Mouse (Mus musculus): ENCODE results near the gene Npl. TPM values are rescaled to one million over a fixed set of nuclear protein-coding genes. Genes with fewer than 3 reads are reported as not detected.

Npl gene
- polyA plus RNA-seq, 1 experiment from 2014 or later, result 14.5 TPM

DNA sequence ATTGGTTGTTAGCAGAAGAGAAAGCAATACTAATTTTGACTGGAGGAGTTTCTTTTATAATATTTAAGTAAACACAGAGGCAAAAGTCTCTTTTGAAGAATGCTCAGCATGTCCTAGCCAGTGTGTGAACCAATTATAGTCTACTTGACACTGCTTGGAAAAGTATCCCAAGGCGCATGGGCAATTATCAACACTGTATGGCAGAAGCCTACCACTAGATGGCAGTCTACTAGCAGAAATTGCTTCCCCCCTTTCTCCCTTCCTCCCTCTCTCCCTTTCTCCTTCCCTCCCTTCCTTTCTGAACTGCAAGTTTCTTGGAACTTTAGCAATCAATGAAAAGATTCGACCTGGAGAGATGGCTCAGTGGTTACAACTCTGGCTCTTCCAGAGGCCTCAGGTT lies 7.1 kb upstream of the Npl start:
- Histone ChIP-seq H3K27ac (ENCODE audit: low read depth, low read length) (no peak overlapping the region), H3K9ac (ENCODE audit: low read length) (no peak overlapping the region), H3K27me3 (ENCODE audit: control insufficient read depth, insufficient read depth, low read length) (no peaks in the 10 kb centered on the region), H3K9me3 (ENCODE audit: control insufficient read depth, low read length) (no peaks in the 10 kb centered on the region), H3K4me1 (ENCODE audit: control insufficient read depth, insufficient read depth, low read length) (no peaks in the 10 kb centered on the region), H3K4me2 (ENCODE audit: low read depth) (no peak overlapping the region), H3K4me3 (ENCODE audit: low read depth, low read length) (no peak overlapping the region), H3K36me3 (ENCODE audit: control insufficient read depth, insufficient read depth, low read length) (no peaks in the 10 kb centered on the region)
- ATAC-seq (ENCODE audit: insufficient read depth, low FRiP score, low TSS enrichment), result peak; percentile 68; the same call in 1 of the 2 replicates
- WGBS, result 12% methylated on average over 2 of the region's 2 CpGs
- DNase-seq (ENCODE audit: low spot score), result no peak

DNA sequence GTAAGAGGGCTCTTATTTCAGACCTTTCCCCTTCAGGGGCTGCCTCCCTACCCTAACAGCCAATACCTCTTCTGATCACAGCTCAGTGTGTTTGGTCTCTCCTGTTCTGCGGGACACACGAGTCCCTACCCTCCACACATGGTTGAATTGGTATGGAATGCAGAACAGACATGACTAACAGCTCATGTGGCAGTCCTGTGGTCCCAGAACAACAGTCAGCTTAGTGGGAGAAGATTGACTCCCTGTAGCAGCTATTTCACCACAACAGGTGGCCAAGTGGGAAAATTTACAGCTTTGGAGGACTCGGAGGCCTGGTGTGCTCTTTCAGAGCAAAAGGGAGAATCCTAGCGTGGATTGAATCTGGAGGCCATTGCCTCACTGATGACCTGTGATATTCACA lies 6.4 kb upstream of the Npl start:
- Histone ChIP-seq H3K36me3 (ENCODE audit: control insufficient read depth, insufficient read depth, low read length) (no peaks in the 10 kb centered on the region), H3K4me2 (ENCODE audit: low read depth) (no peak overlapping the region), H3K4me3 (ENCODE audit: low read depth, low read length) (no peak overlapping the region), H3K27ac (ENCODE audit: low read depth, low read length) (no peak overlapping the region), H3K9me3 (ENCODE audit: control insufficient read depth, low read length) (no peaks in the 10 kb centered on the region), H3K9ac (ENCODE audit: low read length) (no peak overlapping the region), H3K27me3 (ENCODE audit: control insufficient read depth, insufficient read depth, low read length) (no peaks in the 10 kb centered on the region), H3K4me1 (ENCODE audit: control insufficient read depth, insufficient read depth, low read length) (no peaks in the 10 kb centered on the region)
- no peak for ATAC-seq (ENCODE audit: insufficient read depth, low FRiP score, low TSS enrichment)
- DNase-seq (ENCODE audit: low spot score), result no peak
- 64% methylated on average over 4 of the region's 4 CpGs for WGBS

DNA sequence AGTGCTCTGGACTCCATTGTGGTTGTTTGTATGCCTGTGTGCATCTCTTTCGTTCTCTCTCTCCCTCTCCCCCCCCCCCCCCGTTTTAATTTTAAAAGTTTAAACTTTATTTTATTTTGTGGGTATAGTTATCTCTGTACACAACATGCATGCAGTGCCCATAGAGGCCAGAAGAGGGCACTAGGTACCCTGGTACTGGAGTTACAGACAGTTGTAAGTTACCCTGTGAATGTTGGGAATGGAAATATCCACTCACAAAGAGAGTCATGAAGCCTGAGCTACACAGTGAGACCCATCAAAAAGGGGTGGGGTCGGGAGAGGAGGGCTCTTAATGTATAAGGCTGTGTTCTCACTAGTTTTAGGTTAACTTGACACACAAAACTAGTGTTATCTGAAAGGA lies 969 bp upstream of the Npl start:
- no peaks in the 10 kb centered on the region for H3K36me3 ChIP-seq (ENCODE audit: control insufficient read depth, insufficient read depth, low read length)
- no peak overlapping the region for H3K4me2 ChIP-seq (ENCODE audit: low read depth)
- no peaks in the 10 kb centered on the region for H3K9me3 ChIP-seq (ENCODE audit: control insufficient read depth, low read length)
- WGBS, result 27% methylated on average over 3 of the region's 3 CpGs
- ATAC-seq (ENCODE audit: insufficient read depth, low FRiP score, low TSS enrichment) (no peak), DNase-seq (ENCODE audit: low spot score) (peak; percentile 50)
- H3K27ac ChIP-seq (ENCODE audit: low read depth, low read length), result no peak overlapping the region
- H3K9ac ChIP-seq (ENCODE audit: low read length), result no peak overlapping the region
- H3K27me3 ChIP-seq (ENCODE audit: control insufficient read depth, insufficient read depth, low read length), result no peaks in the 10 kb centered on the region
- no peaks in the 10 kb centered on the region for H3K4me1 ChIP-seq (ENCODE audit: control insufficient read depth, insufficient read depth, low read length)
- H3K4me3 ChIP-seq (ENCODE audit: low read depth, low read length), result no peak overlapping the region

DNA sequence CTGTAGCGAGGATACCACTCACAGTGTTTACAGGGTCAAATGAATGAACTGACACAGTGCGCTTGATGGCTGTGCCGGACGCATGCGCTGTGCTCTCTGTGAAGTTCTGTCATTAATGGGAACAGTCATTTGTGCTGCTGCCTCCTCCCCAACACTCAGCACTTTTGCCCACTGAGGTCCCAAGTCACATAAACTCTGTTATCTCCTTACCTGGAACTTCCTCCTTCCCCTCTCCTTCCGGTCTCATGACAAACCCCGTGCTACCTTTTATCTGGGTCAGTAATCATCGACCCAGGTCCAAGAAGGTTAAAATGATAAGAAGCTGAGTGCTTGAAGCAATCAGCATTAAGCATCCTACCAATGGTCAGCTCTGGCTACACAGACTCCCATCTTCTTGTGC lies 2.3 kb downstream of the Npl start:
- DNase-seq (ENCODE audit: low spot score) (no peak), ATAC-seq (ENCODE audit: insufficient read depth, low FRiP score, low TSS enrichment) (no peak)
- no peaks in the 10 kb centered on the region for H3K36me3 ChIP-seq (ENCODE audit: control insufficient read depth, insufficient read depth, low read length)
- no peaks in the 10 kb centered on the region for H3K9me3 ChIP-seq (ENCODE audit: control insufficient read depth, low read length)
- H3K4me3 ChIP-seq (ENCODE audit: low read depth, low read length), result no peak overlapping the region
- H3K27ac ChIP-seq (ENCODE audit: low read depth, low read length), result no peak overlapping the region
- no peak overlapping the region for H3K9ac ChIP-seq (ENCODE audit: low read length)
- 88% methylated on average over 8 of the region's 8 CpGs for WGBS
- no peaks in the 10 kb centered on the region for H3K4me1 ChIP-seq (ENCODE audit: control insufficient read depth, insufficient read depth, low read length)
- H3K27me3 ChIP-seq (ENCODE audit: control insufficient read depth, insufficient read depth, low read length), result no peaks in the 10 kb centered on the region
- H3K4me2 ChIP-seq (ENCODE audit: low read depth), result no peak overlapping the region

DNA sequence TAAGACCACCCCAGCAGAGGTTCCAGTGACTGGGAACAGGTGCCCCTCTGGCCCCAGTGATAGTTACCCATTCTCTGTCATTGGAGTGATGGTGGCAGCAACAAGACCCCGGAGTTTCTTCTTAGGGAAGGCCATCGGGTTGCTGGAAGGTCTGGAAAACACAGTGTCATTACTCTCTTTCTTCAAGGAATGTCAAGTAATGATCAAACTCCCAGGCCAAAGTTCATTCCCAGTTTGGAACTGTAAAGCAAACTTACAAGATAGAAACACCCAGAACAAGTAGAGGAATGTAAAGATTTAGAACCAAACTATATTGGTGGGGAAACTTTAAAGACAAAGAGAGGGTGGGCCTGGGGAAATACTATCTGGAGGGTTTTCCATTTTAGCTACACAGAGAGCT lies 4.6 kb downstream of the Npl start:
- no peak overlapping the region for H3K4me3 ChIP-seq (ENCODE audit: low read depth, low read length)
- H3K9ac ChIP-seq (ENCODE audit: low read length), result no peak overlapping the region
- no peaks in the 10 kb centered on the region for H3K9me3 ChIP-seq (ENCODE audit: control insufficient read depth, low read length)
- H3K36me3 ChIP-seq (ENCODE audit: control insufficient read depth, insufficient read depth, low read length), result no peaks in the 10 kb centered on the region
- no peak overlapping the region for H3K4me2 ChIP-seq (ENCODE audit: low read depth)
- 94% methylated on average over 2 of the region's 2 CpGs for WGBS
- ATAC-seq (ENCODE audit: insufficient read depth, low FRiP score, low TSS enrichment), result no peak
- H3K27ac ChIP-seq (ENCODE audit: low read depth, low read length), result no peak overlapping the region
- H3K4me1 ChIP-seq (ENCODE audit: control insufficient read depth, insufficient read depth, low read length), result no peaks in the 10 kb centered on the region
- H3K27me3 ChIP-seq (ENCODE audit: control insufficient read depth, insufficient read depth, low read length), result no peaks in the 10 kb centered on the region
- DNase-seq (ENCODE audit: low spot score), result no peak

DNA sequence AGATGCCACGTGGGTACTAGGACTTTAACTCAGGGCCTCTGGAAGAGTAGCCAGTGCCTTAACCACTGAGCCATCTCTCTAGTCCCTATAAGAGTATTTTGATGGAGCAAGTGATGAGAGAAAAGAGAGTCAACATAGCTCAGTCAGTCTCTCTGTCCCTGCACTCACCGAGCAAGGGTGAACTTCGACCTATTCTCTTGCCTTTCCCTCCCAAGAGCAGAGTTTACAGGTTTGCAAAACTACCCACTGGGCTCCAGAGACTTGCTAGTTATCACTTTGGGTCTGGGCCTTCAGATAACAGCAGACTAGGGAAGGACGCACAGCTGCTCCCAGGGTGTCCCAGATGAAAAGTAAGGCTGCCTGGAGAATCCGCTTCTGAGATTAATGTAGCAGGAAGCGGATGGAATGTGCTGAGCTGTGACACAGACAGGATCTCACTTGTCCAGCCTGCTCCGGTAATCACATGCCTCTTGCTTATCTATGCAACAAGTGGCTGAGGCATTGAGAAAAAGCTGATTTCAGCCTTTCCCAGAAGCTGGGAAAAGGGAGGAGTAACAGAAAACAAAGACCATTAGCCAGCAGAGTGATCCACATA lies 7.0 kb downstream of the Npl start:
- no peak overlapping the region for H3K4me3 ChIP-seq (ENCODE audit: low read depth, low read length)
- no peaks in the 10 kb centered on the region; the same call in 1 of the 2 replicates for H3K4me1 ChIP-seq (ENCODE audit: control insufficient read depth, insufficient read depth, low read length)
- WGBS, result 58% methylated on average over 7 of the region's 7 CpGs
- ATAC-seq (ENCODE audit: insufficient read depth, low FRiP score, low TSS enrichment) (no peak), DNase-seq (ENCODE audit: low spot score) (no peak)
- H3K9me3 ChIP-seq (ENCODE audit: control insufficient read depth, low read length), result no peaks in the 10 kb centered on the region
- no peak overlapping the region for H3K4me2 ChIP-seq (ENCODE audit: low read depth)
- H3K9ac ChIP-seq (ENCODE audit: low read length), result no peak overlapping the region
- no peak overlapping the region for H3K27ac ChIP-seq (ENCODE audit: low read depth, low read length)
- no peaks in the 10 kb centered on the region for H3K27me3 ChIP-seq (ENCODE audit: control insufficient read depth, insufficient read depth, low read length)
- H3K36me3 ChIP-seq (ENCODE audit: control insufficient read depth, insufficient read depth, low read length), result no peaks in the 10 kb centered on the region

DNA sequence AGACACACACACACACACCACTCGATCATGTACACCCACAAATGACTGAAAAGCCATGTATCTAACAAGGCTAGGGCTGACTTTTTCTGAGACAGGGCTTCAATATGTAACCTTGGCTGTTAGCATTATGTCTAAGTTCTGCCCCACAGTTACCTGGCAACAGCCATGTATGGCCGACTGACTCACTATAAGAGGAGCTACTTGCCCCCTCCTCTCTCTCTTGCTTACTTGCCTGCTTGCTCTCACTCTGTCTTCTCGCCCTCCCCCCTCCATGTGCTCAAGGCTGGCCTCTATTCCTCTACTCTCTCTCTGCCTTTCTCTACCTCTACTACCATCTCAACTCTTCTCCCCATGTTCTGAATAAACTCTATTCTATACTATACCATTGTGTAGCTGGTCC lies 9.1 kb downstream of the Npl start:
- Histone ChIP-seq H3K36me3 (ENCODE audit: control insufficient read depth, insufficient read depth, low read length) (no peaks in the 10 kb centered on the region), H3K9ac (ENCODE audit: low read length) (no peak overlapping the region), H3K4me3 (ENCODE audit: low read depth, low read length) (no peak overlapping the region), H3K4me2 (ENCODE audit: low read depth) (no peak overlapping the region), H3K9me3 (ENCODE audit: control insufficient read depth, low read length) (no peaks in the 10 kb centered on the region), H3K4me1 (ENCODE audit: control insufficient read depth, insufficient read depth, low read length) (no peaks in the 10 kb centered on the region; the same call in 1 of the 2 replicates), H3K27ac (ENCODE audit: low read depth, low read length) (no peak overlapping the region), H3K27me3 (ENCODE audit: control insufficient read depth, insufficient read depth, low read length) (no peaks in the 10 kb centered on the region)
- DNase-seq (ENCODE audit: low spot score) (no peak), ATAC-seq (ENCODE audit: insufficient read depth, low FRiP score, low TSS enrichment) (no peak)
- 63% methylated on average over 3 of the region's 3 CpGs for WGBS

GRCm38 (mm10) chr1:153539739-153540333 lies 10.0 kb downstream of the Npl start:
- H3K36me3 ChIP-seq (ENCODE audit: control insufficient read depth, insufficient read depth, low read length), result no peaks in the 10 kb centered on the region
- DNase-seq (ENCODE audit: low spot score) (no peak), ATAC-seq (ENCODE audit: insufficient read depth, low FRiP score, low TSS enrichment) (no peak; the same call in 1 of the 2 replicates)
- peak overlapping the region; percentile 27 for H3K27ac ChIP-seq (ENCODE audit: low read depth, low read length)
- H3K4me2 ChIP-seq (ENCODE audit: low read depth), result no peak overlapping the region
- no peak overlapping the region for H3K9ac ChIP-seq (ENCODE audit: low read length)
- 53% methylated on average over 9 of the region's 9 CpGs for WGBS
- no peak overlapping the region for H3K4me3 ChIP-seq (ENCODE audit: low read depth, low read length)
- no peaks in the 10 kb centered on the region for H3K9me3 ChIP-seq (ENCODE audit: control insufficient read depth, low read length)
- H3K4me1 ChIP-seq (ENCODE audit: control insufficient read depth, insufficient read depth, low read length), result no peaks in the 10 kb centered on the region; the same call in 1 of the 2 replicates
- no peaks in the 10 kb centered on the region for H3K27me3 ChIP-seq (ENCODE audit: control insufficient read depth, insufficient read depth, low read length)

DNA sequence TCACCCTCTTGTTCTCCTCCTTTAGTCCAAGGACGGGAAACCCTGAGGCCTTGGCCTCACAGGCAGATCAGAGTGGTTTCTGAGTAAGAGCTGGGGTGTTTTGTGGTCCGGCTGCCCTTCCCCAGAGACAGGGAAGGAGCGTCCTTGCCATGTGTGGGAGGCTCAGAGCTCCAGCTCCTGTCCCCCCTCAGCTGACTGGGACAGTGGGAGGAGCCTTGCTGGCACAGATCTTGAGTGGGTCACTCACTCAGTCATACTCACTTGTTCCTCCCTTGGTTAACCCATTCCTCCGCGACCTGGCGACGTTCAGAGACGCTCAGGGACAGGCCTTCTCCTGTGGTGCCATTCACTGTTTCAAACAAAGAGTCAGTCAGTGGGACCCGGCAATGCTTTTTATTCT lies 14.2 kb downstream of the Npl start:
- Histone ChIP-seq H3K27ac (ENCODE audit: low read depth, low read length) (no peak overlapping the region), H3K4me3 (ENCODE audit: low read depth, low read length) (no peak overlapping the region), H3K36me3 (ENCODE audit: control insufficient read depth, insufficient read depth, low read length) (no peaks in the 10 kb centered on the region), H3K9me3 (ENCODE audit: control insufficient read depth, low read length) (no peaks in the 10 kb centered on the region), H3K4me2 (ENCODE audit: low read depth) (no peak overlapping the region), H3K27me3 (ENCODE audit: control insufficient read depth, insufficient read depth, low read length) (no peaks in the 10 kb centered on the region), H3K4me1 (ENCODE audit: control insufficient read depth, insufficient read depth, low read length) (peaks cover 6% of the 10 kb centered on the region; the same call in 1 of the 2 replicates), H3K9ac (ENCODE audit: low read length) (no peak overlapping the region)
- DNase-seq (ENCODE audit: low spot score) (no peak), ATAC-seq (ENCODE audit: insufficient read depth, low FRiP score, low TSS enrichment) (no peak)
- 53% methylated on average over 9 of the region's 9 CpGs for WGBS

All from neural tube, embryonic 11.5 days (tissue).